Mouse (Mus musculus) MN1 (cell line): ENCODE measurements at regions not wholly inside any gene's neighbourhood (a gene's known extent, or its start where the extent isn't known, plus 50 kb on each side); places are given as distances from the start of the nearest gene placed in this dataset.
"Not testable (repeated sequence)": the region's sequence is repeated elsewhere in the genome, so short reads cannot be mapped to it uniquely, and the experiment has no call there.

ENCODE experiments used
- DNase-seq: peaks from one replicate; pipeline ENCODE4 v3.0.0-alpha.2; 2016; ENCODE audit warnings: low spot score

DNA sequence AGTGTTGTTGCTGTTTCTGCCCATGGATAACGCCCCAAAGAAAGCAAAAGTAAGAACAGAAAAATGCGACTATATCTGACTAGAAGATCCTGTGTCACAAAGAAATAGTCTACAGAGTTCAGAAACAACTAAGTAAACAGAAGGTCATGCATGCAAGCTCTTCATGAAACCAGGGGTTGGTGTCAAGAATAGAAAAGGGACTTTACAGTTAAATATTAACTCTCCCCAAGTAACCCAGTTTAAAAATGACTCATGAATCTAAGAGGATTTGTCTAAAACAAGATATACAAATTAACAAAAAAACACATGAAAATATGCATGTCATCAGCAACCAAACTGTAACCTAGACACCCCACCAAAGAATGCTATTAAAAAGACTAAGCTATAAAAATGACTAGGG is 381.4 kb upstream of the Ptger4 start:
- DNase-seq, result no peak

DNA sequence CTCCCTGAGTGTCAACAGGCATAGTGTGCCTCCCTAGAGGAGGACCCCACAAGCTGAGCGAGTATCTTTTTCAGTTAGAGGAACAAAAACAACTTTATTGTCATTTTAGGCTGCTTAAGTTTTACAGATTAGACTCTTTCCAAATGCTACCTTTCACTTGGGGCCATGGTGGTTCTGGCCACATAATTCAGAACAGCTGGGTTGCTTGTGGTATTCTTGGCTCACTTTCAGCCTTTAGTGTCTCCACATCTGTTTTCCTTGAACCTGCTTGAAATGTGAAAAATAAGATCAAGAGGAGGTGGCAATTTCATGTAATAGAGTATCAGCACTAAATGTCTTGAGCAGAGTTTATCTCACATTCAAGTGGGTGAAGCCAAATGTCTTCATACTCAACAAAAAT is 402.7 kb upstream of the Ptger4 start:
- no peak for DNase-seq

DNA sequence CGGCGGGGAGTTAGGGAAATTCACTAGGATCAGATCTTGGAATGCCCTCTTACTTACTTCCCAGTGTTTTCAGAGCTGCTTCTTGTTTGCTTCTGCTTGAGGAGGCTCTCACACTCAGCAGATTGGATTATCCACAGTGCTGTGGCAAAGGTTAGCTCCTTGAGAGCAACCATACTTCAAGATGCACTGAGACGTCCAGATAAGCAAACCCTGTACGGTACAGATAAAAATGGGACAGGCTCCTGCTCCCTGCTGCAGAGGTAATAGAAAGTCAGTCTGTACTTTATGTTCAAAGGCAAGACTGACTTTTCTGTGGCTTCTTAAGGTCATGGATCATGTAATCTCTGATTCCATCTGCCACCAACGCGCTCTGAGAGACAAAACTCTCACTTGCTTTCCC is 414.8 kb upstream of the Ptger4 start:
- DNase-seq, result no peak

DNA sequence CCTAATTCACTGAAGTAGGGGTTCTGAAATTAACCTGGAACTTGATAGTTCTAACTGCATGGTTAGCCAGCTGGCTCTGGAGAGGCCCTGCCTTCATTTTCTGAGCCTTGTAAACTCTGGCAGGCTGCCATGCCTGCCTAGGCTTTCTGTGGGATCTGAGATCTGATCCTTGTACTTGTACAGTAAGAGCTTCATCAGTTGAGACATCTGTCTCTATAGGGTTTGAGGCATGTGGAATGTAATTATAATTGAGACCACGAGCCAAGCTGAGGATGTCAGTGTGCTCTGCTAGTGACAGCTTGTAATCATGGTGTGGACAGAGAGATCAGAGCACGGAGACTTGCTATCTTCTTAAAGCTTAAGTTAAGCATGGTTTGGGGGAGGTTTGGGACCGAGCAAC is 416.8 kb upstream of the Ptger4 start:
- peak; percentile 39 for DNase-seq

DNA sequence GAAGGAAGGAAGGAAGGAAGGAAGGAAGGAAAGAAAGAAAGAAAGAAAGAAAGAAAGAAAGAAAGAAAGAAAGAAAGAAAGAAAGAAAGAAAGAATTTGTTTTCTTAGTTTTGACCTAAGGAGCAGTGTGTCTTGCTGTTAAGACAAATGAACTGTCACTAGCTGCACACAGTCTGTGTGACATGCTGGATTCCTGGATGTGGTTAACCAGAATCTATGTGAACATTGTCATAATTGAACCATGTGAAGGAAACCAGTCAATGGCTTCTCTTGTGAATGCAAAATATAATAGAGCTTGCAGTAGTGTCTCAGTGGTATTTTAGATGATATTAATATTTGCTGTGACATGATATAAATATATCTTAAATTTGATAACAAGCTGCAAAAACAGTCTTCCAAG is 427.8 kb upstream of the Ptger4 start:
- no peak for DNase-seq

DNA sequence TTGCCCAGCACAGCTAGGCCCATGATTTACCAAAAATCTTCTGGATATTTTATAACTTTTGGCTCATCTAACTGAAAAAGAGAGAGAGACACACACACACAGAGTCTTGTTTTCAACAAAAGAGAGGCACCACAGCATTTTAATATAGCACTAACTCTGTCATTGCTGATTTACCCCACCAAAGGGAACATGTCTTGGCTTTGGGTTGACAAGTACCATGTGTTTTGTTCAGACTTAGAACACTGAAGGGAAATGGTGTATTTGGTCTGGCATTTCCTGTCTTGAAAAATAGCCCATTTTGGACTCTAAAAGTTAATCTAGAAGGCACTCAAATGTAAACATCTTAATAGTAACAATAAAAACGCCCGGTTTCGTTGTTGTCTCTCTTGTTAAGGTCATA is 432.7 kb upstream of the Ptger4 start:
- no peak for DNase-seq

DNA sequence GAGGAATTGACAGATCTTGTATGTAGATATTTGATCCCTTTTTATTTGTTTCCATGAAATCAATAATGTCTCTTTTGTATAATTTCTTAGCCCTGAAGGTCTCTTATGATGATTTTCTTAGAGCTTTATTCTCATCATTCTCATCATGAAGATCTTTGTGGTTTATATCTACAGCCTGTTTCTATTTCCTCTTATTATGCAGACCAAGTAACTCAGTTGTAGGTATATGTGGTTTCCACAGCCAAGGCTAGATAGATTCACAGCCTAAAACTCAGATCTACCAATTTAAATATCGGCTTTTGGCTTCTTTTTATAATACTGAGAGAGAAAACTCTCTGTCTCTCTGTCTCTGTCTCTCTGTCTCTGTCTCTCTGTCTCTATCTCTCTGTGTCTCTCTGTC is 449.8 kb upstream of the Ptger4 start:
- no peak for DNase-seq

DNA sequence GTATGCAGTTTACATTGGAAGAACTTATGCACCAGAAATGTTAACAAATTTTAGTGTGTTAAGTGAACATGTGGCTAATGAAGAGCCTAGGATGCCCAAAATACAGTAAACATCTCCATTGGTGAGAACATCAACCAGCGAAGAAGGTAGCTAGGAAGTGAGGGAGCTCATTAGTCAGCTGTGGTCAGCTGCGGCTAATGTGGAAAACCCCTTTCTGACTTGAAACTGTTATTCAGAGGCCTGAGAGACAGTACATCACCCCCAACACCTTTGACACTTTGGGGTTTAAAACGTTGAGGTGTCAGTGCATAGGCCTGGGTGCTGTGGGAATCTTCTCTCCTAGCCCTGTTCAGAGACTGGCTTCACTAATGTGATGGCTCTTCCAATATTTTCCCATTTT is 451.0 kb upstream of the Ptger4 start:
- DNase-seq, result no peak

DNA sequence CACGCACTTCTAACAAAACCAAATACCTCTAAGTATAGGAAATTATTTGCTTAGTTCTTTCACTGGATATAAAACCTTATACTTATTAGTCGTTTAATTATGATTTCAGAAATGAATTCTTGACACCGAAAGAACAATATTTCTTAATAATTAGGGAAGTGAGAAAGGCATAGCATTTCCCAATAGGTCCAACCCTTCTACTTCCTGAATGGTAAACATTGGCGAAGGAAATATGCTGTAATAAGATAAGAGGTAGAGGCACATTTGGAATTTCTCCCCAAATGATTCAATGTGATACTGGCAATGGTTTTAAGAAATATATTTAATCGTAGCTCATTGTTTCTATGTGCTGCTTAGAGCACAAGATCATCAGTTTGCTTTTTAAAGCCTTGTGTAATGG is 464.5 kb upstream of the Ptger4 start:
- DNase-seq, result no peak

DNA sequence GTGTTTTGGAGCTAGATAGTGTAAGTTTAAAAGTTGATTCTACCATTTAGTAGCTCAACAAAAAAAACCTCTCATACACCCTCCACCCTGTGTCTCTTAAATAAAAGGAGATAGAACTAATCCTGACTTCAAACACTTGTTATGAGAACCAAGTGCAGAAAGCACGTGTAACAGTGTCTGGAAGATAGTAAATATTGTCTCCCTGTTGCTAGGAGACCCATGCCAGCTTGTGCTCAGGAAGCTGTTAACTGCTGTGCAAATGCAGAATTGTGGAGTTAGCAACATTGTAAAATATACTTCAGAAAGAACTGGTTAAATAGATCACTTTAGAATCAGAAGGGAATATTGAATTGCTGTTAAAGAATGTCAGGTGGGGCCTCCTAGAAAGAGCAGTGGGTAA is 496.7 kb upstream of the Ptger4 start:
- DNase-seq, result peak; percentile 57

DNA sequence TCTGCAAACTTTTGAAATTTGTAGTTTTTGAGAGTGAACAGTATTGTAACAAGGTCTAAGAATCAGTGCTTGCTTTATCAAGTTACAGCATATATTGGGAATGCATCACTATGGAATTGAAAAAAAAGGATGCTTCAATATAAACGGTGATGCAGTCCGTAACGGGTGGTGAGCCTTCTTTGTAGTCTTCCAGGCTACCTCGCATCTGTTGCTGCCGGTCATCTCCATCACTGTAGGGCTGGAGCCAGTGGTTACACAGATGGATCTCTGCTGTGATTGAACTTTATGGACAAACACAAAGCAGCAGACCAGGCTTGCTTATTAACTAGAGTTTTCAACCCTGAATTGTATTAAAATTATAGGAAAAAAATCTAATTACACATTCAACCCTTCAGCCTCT is 499.9 kb upstream of the Ptger4 start:
- no peak for DNase-seq

DNA sequence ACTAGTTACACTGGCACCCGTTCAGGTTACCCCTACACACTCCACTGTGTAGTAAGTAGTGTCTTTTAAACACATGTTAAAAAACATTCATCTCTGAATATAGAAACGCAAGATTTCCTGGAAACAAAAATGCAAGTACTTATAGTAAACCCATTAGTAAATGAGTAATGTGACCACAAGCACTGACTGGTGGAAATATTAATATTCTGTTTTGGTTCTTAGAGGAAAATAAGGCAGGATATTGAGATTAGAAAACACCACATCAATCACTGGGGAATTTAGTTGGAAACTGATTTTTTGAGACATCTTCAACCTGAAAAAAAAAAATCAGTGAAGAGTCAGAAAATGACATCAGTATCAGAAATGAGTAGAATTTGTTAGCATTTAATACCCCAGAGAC is 514.7 kb upstream of the Ptger4 start:
- no peak for DNase-seq

DNA sequence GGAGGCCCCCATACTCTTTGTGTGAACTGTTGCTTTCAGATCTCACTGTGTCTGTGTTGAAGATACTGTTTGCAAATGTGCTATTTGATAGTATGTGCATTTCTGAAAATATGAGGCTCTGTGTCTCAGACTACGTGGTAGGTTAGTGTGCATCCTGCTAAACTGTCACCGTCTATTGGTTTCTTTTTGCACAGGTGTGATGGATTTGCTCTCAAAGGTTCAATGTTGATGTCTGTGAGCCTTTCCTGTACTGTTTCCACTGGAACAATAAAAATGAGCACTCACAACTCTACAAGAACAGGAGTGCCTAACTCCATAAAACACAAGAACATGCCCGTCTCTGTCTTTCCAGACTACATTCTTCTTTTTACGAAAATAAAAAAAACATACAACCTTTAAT is 518.2 kb upstream of the Ptger4 start:
- no peak for DNase-seq

DNA sequence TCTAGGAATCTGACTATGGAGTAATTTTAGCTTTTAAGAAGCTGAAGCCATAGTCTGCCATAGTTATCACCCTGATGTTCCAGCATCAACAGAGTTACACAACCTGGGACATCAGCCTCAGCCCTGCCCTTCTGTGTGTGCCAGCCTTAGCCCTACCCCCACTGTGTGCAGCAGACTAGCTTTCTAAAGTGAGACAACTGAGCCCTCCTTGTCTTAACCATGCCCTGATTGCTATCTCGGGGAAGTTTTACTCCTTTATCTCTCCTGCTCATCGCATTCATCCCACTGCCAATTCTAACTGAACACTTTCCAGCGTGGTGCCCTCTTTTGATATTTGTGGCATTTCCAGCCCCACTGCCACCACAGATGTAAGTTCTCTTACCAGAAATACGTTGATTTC is 522.5 kb upstream of the Dab2 start:
- no peak for DNase-seq

DNA sequence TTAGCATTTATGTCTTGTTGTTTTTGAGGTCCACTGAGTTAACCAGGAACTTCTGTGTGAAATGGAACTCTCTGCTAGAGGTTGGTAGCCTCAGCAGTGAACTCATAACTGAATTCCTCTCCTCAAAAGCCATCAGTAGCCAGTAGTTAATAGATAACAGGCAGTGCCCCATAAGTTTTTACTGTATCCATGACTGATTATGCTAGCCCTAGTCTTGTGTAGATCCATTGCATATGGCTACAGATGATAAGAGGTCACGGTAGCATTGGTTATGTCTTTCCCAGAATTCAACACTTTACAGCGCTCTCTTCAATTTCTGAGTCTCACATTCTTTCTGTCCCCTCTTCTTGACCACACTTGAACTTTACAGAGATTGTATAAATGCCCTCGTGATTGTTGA is 499.7 kb upstream of the Dab2 start:
- DNase-seq, result no peak

DNA sequence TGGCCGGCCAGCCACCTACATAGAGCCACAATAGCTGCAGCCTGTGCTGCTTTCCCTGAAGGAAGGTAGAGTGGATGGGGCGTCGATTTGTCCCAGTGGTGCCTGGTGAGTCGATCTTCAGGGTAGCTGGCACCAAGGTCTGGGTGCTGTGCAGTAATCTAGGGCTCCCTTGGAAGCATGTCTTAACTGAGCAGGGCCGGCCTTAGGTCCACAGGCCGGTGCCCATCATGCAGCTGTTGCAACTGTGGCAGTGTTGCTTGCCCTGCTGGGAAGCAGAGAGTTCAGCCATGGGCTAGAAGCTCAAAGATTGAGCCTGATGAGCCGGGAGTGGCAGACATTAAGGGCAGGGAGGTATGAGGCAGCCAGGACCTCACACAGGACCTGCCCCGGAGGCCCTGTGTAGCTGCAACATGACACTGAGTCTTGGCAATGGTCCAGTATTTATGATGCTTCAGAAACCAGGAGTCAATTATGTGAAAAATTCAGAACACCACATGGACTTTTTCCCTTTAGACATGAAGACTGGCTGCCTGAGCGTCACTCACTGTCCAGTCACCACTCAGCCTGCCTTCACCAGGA is 488.3 kb upstream of the Dab2 start:
- DNase-seq, result peak; percentile 31

DNA sequence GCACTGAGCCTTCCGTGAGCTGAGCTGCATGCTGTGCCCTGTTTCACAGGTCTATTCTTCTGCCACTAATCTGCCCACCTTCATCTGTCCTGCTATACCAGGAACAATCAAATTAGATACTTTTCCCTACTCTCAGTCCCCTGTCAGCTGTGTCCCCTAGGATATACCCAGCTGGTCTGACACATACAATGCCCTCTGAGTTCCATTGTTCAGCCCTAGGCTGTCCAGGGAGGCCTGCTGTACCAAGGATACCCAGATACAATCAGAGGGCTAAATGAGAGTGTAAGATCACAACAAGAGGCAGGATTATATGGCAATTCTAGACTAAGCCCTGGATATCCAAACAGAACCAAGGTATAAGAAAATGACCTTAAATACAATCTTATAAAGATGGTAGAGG is 487.6 kb upstream of the Dab2 start:
- DNase-seq, result no peak

DNA sequence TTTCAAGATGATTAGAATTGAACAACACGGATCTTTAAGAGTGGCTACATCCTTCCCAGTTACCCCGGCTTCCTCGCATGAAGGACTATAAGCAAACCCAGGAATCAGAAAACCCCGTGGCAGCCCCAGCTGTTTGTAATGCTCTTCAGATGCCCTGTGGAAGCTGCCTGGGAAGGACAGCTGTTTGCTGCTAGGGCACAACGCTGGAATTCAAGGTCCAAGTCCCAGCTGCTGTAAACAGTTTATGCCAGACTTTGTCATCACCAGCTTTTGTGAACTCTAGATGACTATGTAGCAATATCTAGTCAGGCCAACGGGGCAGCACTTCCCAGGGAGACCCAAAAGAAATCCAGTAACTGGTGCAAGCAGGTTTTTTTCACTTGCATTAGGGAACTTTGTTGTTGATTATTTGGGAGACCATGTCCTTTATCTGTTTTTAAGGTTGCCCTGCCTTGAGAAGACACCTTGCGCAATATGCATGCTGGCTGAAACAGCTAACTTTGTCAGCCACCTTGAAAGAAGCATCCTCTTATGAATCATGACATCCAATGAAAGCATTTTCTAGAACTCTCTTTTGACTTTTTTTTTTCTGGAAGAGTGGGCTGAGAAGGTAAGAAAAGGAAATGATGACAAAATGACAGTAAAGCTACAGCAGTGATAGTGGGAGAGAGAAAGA is 481.5 kb upstream of the Dab2 start:
- DNase-seq, result no peak

DNA sequence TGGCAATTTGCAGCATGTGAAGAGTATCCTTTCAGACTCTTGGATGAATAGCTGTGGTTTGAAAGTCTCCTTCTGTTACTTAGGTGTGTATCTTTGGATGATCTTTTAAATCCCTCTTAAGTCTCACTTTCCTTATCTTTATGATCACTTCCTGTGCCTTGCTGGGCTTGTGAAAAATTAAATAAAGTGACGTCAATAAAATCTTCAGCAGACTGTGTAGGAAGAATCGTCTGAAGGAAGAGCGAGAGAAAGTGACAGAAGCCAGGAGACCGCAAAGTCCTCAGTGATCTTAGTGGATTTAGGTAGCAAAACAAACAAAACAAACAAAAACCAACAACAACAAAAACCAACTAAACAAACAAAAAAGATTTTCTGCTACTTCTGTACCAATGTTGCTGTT is 459.6 kb upstream of the Dab2 start:
- no peak for DNase-seq

DNA sequence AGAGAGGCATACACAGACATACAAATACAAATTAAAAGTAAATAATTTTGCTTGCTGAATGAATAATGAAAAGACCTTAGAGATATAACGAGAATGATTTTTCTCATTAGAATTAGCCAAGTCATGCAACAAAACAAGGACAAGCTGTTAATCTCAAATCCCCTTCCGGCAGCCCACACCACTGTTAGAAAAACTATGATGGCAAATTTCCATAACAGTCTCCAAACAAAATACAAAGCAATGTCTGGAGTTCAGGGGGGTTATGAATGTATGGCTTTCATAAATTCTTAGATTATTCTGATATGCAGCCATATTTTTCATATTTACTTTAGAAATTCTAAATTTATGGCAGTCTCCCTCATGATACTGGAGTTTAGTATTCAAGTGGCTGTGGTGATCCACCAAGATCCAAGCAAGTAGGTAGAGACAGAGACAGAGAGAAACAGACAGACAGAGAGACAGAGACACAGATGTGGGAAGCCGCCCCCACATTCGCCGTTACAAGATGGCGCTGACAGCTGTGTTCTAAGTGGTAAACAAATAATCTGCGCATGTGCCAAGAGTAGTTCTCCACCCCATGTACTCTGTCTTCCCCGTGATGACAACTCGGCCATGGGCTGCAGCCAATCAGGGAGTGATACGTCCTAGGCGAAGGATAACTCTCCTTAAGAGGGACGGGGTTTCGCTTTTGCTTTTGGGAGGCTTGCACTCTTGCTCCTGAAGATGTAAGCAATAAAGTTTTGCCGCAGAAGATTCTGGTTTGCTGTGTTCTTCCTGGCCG is 458.0 kb upstream of the Dab2 start:
- not testable (repeated sequence) for DNase-seq

DNA sequence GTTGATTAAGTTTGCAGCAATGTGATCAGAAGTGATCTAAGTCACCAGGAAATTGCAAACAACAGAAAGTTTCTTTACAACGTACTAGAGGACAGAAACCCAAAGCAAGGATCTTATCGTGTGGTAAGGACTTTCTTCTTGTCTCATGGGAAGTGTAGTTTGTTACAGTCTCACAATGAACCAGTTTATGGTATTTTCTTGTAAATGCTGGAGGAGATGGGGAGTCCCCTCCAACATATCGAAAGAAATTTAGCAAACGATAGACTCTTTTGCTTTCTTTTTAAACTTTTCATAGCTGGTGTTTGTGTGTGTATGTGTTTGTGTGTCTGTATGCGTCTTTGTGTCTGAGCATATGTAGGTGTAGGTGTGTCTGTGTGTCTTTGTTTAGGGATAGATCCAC is 453.0 kb upstream of the Dab2 start:
- DNase-seq, result no peak

DNA sequence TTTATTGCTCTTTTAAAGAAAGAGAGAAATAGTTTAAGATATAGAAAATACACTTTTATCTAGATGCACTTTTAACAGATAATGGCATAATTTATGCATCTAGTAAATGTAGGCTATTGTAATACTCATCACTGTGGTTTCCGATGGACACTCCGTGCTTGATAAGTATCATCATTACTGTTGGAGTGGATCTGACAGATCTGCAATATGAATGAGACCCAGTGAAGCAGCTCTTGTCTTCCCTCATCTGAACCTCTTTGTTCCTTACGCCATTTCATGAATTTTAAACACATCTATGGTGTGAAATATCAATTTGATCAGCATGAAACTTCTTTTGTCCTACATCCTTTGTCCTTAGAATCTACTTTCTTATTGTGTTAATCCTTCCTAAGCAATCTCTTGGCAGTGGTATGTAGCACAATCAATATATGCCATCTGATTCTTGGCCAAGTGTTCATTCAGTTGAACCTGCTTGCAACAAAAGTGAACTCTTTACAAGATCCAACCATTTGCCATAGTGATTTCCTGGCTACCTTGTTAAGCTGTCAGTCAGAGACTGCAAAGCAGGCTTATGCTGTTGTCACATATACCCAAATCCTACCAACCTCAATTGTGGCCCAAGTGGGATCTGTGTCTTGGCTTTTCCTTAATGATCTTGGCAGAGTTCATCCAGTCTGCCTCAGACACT is 452.0 kb upstream of the Dab2 start:
- DNase-seq, result no peak

DNA sequence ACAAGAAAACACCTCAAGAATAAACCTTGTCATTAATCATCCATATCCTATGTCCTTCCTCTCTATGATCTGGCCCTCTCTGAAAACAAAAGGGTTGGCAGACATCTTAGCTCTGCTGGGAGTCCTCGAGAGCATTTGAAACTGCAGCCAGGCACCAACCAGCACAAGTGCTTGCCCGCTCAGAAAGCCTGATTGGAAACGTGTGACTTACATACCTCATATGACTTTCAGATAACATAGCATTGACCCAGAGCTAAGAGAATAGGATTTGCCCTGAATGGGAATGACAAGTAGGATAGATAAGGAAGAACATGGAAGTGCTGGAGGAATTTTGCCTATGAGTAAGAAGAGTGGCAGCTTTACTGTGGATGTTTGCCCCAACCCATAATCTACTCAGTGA is 447.1 kb upstream of the Dab2 start:
- no peak for DNase-seq
